Mouse (Mus musculus) right cerebral cortex, postnatal 25 days (tissue): ENCODE results near the gene Zfp385a.
A peak's percentile ranks its signal among the peaks of the same experiment; 100 is the strongest.

Source experiments
- DNase-seq: peaks from one replicate; pipeline ENCODE4 v3.0.0; 2022

Gene Zfp385a

GRCm38 (mm10) chr15:103362950-103363349, 23.1 kb upstream of the Zfp385a start:
- DNase-seq: no peak

GRCm38 (mm10) chr15:103362333-103362732, 22.4 kb upstream of the Zfp385a start:
- DNase-seq: no peak

GRCm38 (mm10) chr15:103361269-103361668, 21.4 kb upstream of the Zfp385a start:
- no peak for DNase-seq

GRCm38 (mm10) chr15:103359869-103360602, 20.1 kb upstream of the Zfp385a start:
- no peak for DNase-seq

- DNase-seq: no peak
Measured at GRCm38 (mm10) chr15:103359122-103359510, 19.2 kb upstream of the Zfp385a start.

GRCm38 (mm10) chr15:103358278-103359121, 18.6 kb upstream of the Zfp385a start:
- DNase-seq: no peak

- DNase-seq: no peak
Measured at GRCm38 (mm10) chr15:103357817-103358216, 17.9 kb upstream of the Zfp385a start.

GRCm38 (mm10) chr15:103356130-103356529, 16.2 kb upstream of the Zfp385a start:
- no peak for DNase-seq

- DNase-seq: no peak
Measured at GRCm38 (mm10) chr15:103355420-103355819, 15.5 kb upstream of the Zfp385a start.

GRCm38 (mm10) chr15:103354690-103355089, 14.8 kb upstream of the Zfp385a start:
- no peak for DNase-seq

- no peak for DNase-seq
Measured at GRCm38 (mm10) chr15:103353511-103354256, 13.8 kb upstream of the Zfp385a start.

- DNase-seq: peak; percentile 39
Measured at GRCm38 (mm10) chr15:103352856-103353255, 13.0 kb upstream of the Zfp385a start.

GRCm38 (mm10) chr15:103347275-103347684, 7.4 kb upstream of the Zfp385a start:
- peak; percentile 29 for DNase-seq

GRCm38 (mm10) chr15:103345789-103346188, 5.9 kb upstream of the Zfp385a start:
- no peak for DNase-seq

GRCm38 (mm10) chr15:103343556-103343955, 3.7 kb upstream of the Zfp385a start:
- no peak for DNase-seq

GRCm38 (mm10) chr15:103343008-103343407, 3.1 kb upstream of the Zfp385a start:
- no peak for DNase-seq

GRCm38 (mm10) chr15:103342415-103342814, 2.5 kb upstream of the Zfp385a start:
- DNase-seq: peak; percentile 71

GRCm38 (mm10) chr15:103341547-103341946, 1.7 kb upstream of the Zfp385a start:
- DNase-seq: no peak

GRCm38 (mm10) chr15:103340786-103341185, 893 bp upstream of the Zfp385a start:
- DNase-seq: peak; percentile 27

GRCm38 (mm10) chr15:103339166-103339960, 530 bp downstream of the Zfp385a start:
- DNase-seq: peak; percentile 43

GRCm38 (mm10) chr15:103338829-103339165, 1.1 kb downstream of the Zfp385a start:
- no peak for DNase-seq

GRCm38 (mm10) chr15:103336996-103337667, 2.8 kb downstream of the Zfp385a start:
- DNase-seq: no peak
